Mouse (Mus musculus): Measurements from ENCODE around the gene Sumo2. TPM values are rescaled to one million over a fixed set of nuclear protein-coding genes. Genes with fewer than 3 reads are reported as not detected.

Gene Sumo2
- 663 TPM for polyA plus RNA-seq (2015; fragmentation: Illumina TruSeq; extraction: RNeasy Lipid Tissue Mini Kit (QIAGEN cat#74804); ENCODE audit: insufficient read depth, low replicate concordance)

GRCm38 (mm10) chr11:115536038-115536681 lies at the start of gene Sumo2:
Gene Sumo2, minus strand, starts transcription at chr11:115536276.

GRCm38 (mm10) chr11:115564064-115564809 lies 28.2 kb upstream of the Sumo2 start, which contains the start of gene Nup85:
Gene Nup85, plus strand, starts transcription at chr11:115564434.

GRCm38 (mm10) chr11:115514238-115514663 lies 21.8 kb downstream of the Sumo2 start, which contains the start of gene Jpt1:
Gene Jpt1, minus strand, starts transcription at chr11:115514387.

DNA sequence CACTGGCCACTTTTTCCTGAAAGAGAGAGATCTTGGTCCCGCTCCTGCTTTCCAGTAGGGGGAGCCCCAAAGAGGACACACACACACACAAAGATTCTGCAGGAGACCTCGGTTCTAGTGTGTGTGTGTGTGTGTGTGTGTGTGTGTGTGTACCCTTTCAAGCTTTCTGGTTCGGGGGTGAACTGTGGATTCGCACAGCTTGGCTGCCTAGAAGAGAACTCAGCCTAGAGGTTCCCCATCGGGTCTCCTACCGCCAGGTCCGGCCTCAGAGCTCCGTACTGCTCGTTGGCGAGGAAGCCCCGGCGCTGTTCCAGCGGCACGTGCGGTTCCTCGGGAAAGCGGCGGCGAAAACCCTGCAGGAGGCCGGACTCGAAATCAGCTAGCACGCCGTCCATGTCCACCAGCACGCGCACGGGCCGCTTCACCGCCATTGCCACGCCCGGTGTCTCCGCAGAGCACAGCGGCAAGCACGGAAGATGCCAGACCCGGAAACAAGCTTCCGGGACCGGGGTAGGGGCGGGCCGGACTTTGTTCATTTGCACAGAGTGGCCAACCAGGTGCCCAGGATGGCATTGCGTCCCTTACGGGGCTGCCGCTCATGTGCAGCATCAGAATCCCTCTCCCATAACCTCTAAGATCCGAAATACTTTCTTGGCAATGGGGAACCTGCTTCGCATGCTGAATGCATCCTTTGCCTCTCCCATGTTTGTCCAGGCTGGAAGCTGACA lies 44.6 kb downstream of the Sumo2 start, which contains the start of gene Nt5c:
TSS of gene Nt5c (minus strand) at position 507 of the 728 bp plus-strand sequence.

GRCm38 (mm10) chr11:115475025-115475757 lies 60.9 kb downstream of the Sumo2 start, which contains the start of gene Armc7:
Gene Armc7, plus strand, starts transcription at chr11:115475667.

Other genes with a start within 250 kb of the Sumo2 start
- gene Fads6, start 238.6 kb downstream of the Sumo2 start, polyA plus RNA-seq (2015; fragmentation: Illumina TruSeq; extraction: RNeasy Lipid Tissue Mini Kit (QIAGEN cat#74804); ENCODE audit: insufficient read depth, low replicate concordance): 1.5 TPM
- not detected for gene Otop2, start 229.1 kb downstream of the Sumo2 start, polyA plus RNA-seq (2015; fragmentation: Illumina TruSeq; extraction: RNeasy Lipid Tissue Mini Kit (QIAGEN cat#74804); ENCODE audit: insufficient read depth, low replicate concordance)
- 1.3 TPM for gene Ush1g, start 214.2 kb downstream of the Sumo2 start, polyA plus RNA-seq (2015; fragmentation: Illumina TruSeq; extraction: RNeasy Lipid Tissue Mini Kit (QIAGEN cat#74804); ENCODE audit: insufficient read depth, low replicate concordance)
- not detected for gene Otop3, start 201.5 kb downstream of the Sumo2 start, polyA plus RNA-seq (2015; fragmentation: Illumina TruSeq; extraction: RNeasy Lipid Tissue Mini Kit (QIAGEN cat#74804); ENCODE audit: insufficient read depth, low replicate concordance)
- 6.4 TPM for gene Hid1, start 168.5 kb downstream of the Sumo2 start, polyA plus RNA-seq (2015; fragmentation: Illumina TruSeq; extraction: RNeasy Lipid Tissue Mini Kit (QIAGEN cat#74804); ENCODE audit: insufficient read depth, low replicate concordance)
- 3.0 TPM for gene Cdr2l, start 154.4 kb downstream of the Sumo2 start, polyA plus RNA-seq (2015; fragmentation: Illumina TruSeq; extraction: RNeasy Lipid Tissue Mini Kit (QIAGEN cat#74804); ENCODE audit: insufficient read depth, low replicate concordance)
- 64.5 TPM for gene Mrpl58, start 132.5 kb downstream of the Sumo2 start, polyA plus RNA-seq (2015; fragmentation: Illumina TruSeq; extraction: RNeasy Lipid Tissue Mini Kit (QIAGEN cat#74804); ENCODE audit: insufficient read depth, low replicate concordance)
- gene Atp5h, start 116.3 kb downstream of the Sumo2 start, polyA plus RNA-seq (2015; fragmentation: Illumina TruSeq; extraction: RNeasy Lipid Tissue Mini Kit (QIAGEN cat#74804); ENCODE audit: insufficient read depth, low replicate concordance): 558 TPM
- 34.0 TPM for gene Kctd2, start 116.1 kb downstream of the Sumo2 start, polyA plus RNA-seq (2015; fragmentation: Illumina TruSeq; extraction: RNeasy Lipid Tissue Mini Kit (QIAGEN cat#74804); ENCODE audit: insufficient read depth, low replicate concordance)
- gene Trim80, start 95.7 kb downstream of the Sumo2 start, polyA plus RNA-seq (2015; fragmentation: Illumina TruSeq; extraction: RNeasy Lipid Tissue Mini Kit (QIAGEN cat#74804); ENCODE audit: insufficient read depth, low replicate concordance): not detected
- 6.9 TPM for gene Slc16a5, start 73.8 kb downstream of the Sumo2 start, polyA plus RNA-seq (2015; fragmentation: Illumina TruSeq; extraction: RNeasy Lipid Tissue Mini Kit (QIAGEN cat#74804); ENCODE audit: insufficient read depth, low replicate concordance)
- 16.0 TPM for gene Armc7, start 60.6 kb downstream of the Sumo2 start, polyA plus RNA-seq (2015; fragmentation: Illumina TruSeq; extraction: RNeasy Lipid Tissue Mini Kit (QIAGEN cat#74804); ENCODE audit: insufficient read depth, low replicate concordance)
- gene Nt5c, start 44.4 kb downstream of the Sumo2 start, polyA plus RNA-seq (2015; fragmentation: Illumina TruSeq; extraction: RNeasy Lipid Tissue Mini Kit (QIAGEN cat#74804); ENCODE audit: insufficient read depth, low replicate concordance): 60.8 TPM
- gene Jpt1, start 21.9 kb downstream of the Sumo2 start, polyA plus RNA-seq (2015; fragmentation: Illumina TruSeq; extraction: RNeasy Lipid Tissue Mini Kit (QIAGEN cat#74804); ENCODE audit: insufficient read depth, low replicate concordance): 133 TPM
- 89.0 TPM for gene Nup85, start 28.2 kb upstream of the Sumo2 start, polyA plus RNA-seq (2015; fragmentation: Illumina TruSeq; extraction: RNeasy Lipid Tissue Mini Kit (QIAGEN cat#74804); ENCODE audit: insufficient read depth, low replicate concordance)
- 23.8 TPM for gene Mrps7, start 67.6 kb upstream of the Sumo2 start, polyA plus RNA-seq (2015; fragmentation: Illumina TruSeq; extraction: RNeasy Lipid Tissue Mini Kit (QIAGEN cat#74804); ENCODE audit: insufficient read depth, low replicate concordance)
- 52.1 TPM for gene Gga3, start 67.8 kb upstream of the Sumo2 start, polyA plus RNA-seq (2015; fragmentation: Illumina TruSeq; extraction: RNeasy Lipid Tissue Mini Kit (QIAGEN cat#74804); ENCODE audit: insufficient read depth, low replicate concordance)
- 145 TPM for gene Mif4gd, start 76.7 kb upstream of the Sumo2 start, polyA plus RNA-seq (2015; fragmentation: Illumina TruSeq; extraction: RNeasy Lipid Tissue Mini Kit (QIAGEN cat#74804); ENCODE audit: insufficient read depth, low replicate concordance)
- 58.5 TPM for gene Slc25a19, start 92.0 kb upstream of the Sumo2 start, polyA plus RNA-seq (2015; fragmentation: Illumina TruSeq; extraction: RNeasy Lipid Tissue Mini Kit (QIAGEN cat#74804); ENCODE audit: insufficient read depth, low replicate concordance)
- 264 TPM for gene Grb2, start 172.3 kb upstream of the Sumo2 start, polyA plus RNA-seq (2015; fragmentation: Illumina TruSeq; extraction: RNeasy Lipid Tissue Mini Kit (QIAGEN cat#74804); ENCODE audit: insufficient read depth, low replicate concordance)
- gene Tmem94, start 229.2 kb upstream of the Sumo2 start, polyA plus RNA-seq (2015; fragmentation: Illumina TruSeq; extraction: RNeasy Lipid Tissue Mini Kit (QIAGEN cat#74804); ENCODE audit: insufficient read depth, low replicate concordance): 7.2 TPM